Mouse (Mus musculus) layer of hippocampus, adult 9-10 months (tissue): ENCODE measurements around the gene Gm27027.

Experiments used
- DNase-seq: peaks from one replicate; pipeline ENCODE4 v3.0.0; 2022; ENCODE audit warnings: low spot score

Gene Gm27027

GRCm38 (mm10) chr2:93996254-93996653, at the start of gene Gm27027:
Gene Gm27027 (minus strand): TSS chr2:93996354.
- no peak for DNase-seq

- no peak for DNase-seq
Measured at GRCm38 (mm10) chr2:94045411-94046090, 49.4 kb upstream of the Gm27027 start.

GRCm38 (mm10) chr2:94044174-94044573, 48.0 kb upstream of the Gm27027 start:
- no peak for DNase-seq

- no peak for DNase-seq
Measured at GRCm38 (mm10) chr2:94043662-94044061, 47.5 kb upstream of the Gm27027 start.

- no peak for DNase-seq
Measured at GRCm38 (mm10) chr2:94042461-94042860, 46.3 kb upstream of the Gm27027 start.

GRCm38 (mm10) chr2:94040391-94041125, 44.4 kb upstream of the Gm27027 start:
- no peak for DNase-seq

GRCm38 (mm10) chr2:94035428-94036331, 39.5 kb upstream of the Gm27027 start:
- peak; percentile 96 for DNase-seq

GRCm38 (mm10) chr2:94030602-94031001, 34.4 kb upstream of the Gm27027 start:
- no peak for DNase-seq

- no peak for DNase-seq
Measured at GRCm38 (mm10) chr2:94024637-94025036, 28.5 kb upstream of the Gm27027 start.

GRCm38 (mm10) chr2:94010335-94011291, 14.5 kb upstream of the Gm27027 start, which contains the start of gene Alkbh3:
Gene Alkbh3 (minus strand): TSS chr2:94010807.
- peak; percentile 83 for DNase-seq

- DNase-seq, result peak; percentile 94
Measured at GRCm38 (mm10) chr2:94002331-94002730, 6.2 kb upstream of the Gm27027 start.

- no peak for DNase-seq
Measured at GRCm38 (mm10) chr2:94001918-94002317, 5.8 kb upstream of the Gm27027 start.

GRCm38 (mm10) chr2:94001411-94001810, 5.3 kb upstream of the Gm27027 start:
- DNase-seq, result no peak

- no peak for DNase-seq
Measured at GRCm38 (mm10) chr2:93992810-93993209, 3.3 kb downstream of the Gm27027 start.

GRCm38 (mm10) chr2:93992259-93992658, 3.9 kb downstream of the Gm27027 start:
- DNase-seq, result no peak

- DNase-seq, result no peak
Measured at GRCm38 (mm10) chr2:93991336-93991735, 4.8 kb downstream of the Gm27027 start.

- DNase-seq, result no peak
Measured at GRCm38 (mm10) chr2:93988440-93988839, 7.7 kb downstream of the Gm27027 start.

- DNase-seq, result no peak
Measured at GRCm38 (mm10) chr2:93982457-93983235, 13.5 kb downstream of the Gm27027 start.

- DNase-seq, result no peak
Measured at GRCm38 (mm10) chr2:93979249-93980120, 16.7 kb downstream of the Gm27027 start.
